Mouse (Mus musculus): Measurements from ENCODE around the gene Olfr410.
A peak's percentile ranks its signal among the peaks of the same experiment; 100 is the strongest.

Olfr410 gene

DNA sequence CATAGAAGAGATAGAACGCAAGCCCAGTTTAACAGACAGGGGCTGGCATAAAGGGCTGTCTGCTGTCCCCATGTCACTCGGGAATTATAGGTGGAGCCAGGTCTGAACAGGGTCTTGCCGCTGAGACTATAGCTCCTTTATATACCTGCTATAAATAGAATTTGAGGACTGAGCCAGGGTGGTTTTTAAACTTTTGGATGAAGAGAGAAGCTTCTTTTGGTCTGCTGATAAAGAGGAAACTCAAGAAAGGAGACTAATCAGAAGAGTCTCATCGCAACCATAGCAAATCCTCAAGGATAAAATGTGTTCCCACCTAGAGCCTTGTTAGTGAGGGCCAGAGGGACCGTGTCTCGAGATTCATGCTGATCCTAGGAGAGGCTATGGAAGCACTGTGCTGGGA lies at the start of gene Olfr410:
Gene Olfr410 (minus strand): TSS at position 101 of the 400 bp plus-strand sequence.
- no peak for DNase-seq (ENCODE audit: low spot score)

DNA sequence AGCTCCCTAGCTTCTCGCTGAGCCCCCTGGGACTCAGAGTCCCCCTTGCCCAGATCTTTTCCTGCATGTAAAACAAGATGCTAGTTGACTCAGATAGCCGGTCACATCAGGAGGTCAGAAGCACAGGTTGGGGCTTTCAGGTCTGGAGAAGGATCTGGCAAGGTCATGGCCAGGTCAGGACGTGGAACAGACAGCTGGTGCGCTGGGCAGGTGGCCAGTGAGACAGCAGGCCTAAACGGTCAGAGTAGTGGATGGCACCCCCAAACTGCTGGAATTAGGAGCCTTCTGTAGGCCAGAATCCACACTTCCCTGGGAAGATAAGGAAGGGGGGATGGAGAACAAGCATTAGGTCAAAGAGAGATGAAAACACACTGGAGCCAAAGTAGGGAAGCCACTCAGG lies 49.4 kb upstream of the Olfr410 start:
- no peak for DNase-seq (ENCODE audit: low spot score)

DNA sequence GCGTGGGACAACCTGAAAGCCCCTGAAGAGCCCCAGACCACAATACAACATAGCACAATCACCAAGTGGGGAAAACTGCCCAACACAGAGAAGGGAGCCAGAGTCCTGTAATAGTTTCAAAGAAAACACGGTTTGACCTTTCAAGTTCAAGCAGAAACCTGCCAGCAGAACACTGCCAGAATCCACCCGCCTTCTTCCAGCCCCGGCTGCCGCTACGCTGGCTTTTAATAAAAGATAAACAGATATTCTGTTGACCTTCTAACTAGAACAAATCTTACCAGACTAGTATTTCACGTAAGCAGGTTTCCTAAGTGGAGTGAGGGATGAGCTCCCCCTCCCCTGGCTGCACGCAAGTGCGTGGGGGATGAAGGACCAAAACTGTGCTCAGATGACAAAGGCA lies 47.8 kb upstream of the Olfr410 start:
- DNase-seq (ENCODE audit: low spot score): no peak

DNA sequence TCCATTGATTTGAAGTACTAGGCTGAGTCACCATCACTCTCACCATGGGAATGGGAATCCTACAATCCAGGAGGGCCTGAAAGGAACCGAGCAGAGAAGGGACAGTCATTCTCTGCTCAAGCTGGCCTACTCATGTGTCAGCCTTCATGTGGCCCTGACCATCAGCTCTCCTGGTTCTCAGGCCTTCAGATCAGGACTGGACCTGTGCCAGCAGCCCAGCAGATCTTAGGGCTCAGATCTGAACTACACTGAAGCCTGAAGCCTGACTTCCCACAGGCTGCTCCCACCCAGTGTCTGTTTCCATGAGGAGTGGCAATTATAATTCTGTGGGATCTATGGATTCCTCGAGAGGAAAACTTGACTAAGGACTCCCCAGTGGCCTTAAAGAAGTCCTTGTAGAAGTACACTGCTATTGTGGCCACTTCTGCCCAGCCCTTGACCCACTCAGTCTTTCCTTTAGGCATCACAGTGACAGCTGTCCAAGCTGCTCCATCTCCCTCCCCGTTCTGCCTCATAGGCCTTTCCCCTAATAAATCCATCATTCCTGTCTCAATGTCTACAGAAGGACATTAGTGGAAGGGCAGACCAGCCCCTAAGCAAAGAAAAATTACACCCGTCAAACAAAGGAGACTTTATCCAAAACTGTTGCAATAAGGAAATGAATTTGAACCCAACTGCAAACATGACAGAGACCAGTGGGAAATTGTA lies 41.5 kb upstream of the Olfr410 start:
- DNase-seq (ENCODE audit: low spot score): no peak

DNA sequence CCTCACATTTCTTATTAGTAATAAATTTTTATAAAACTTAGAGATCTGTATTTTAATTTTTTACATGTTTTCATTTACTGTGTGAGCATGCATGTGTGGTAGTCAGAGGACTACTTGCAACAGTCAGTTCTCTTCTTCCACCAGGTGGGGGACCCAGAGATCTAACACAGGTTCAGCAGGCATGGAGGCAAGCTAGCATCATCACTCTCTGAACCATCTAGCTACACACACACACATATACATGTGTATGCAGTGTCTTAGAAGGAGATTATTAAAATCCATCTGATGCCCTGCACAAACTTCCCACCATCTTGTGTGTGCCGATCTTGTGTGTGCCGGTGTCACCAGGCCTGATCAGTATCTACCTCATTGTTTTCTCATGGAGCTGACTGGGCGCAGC lies 39.0 kb upstream of the Olfr410 start:
- peak; percentile 54 for DNase-seq (ENCODE audit: low spot score)

DNA sequence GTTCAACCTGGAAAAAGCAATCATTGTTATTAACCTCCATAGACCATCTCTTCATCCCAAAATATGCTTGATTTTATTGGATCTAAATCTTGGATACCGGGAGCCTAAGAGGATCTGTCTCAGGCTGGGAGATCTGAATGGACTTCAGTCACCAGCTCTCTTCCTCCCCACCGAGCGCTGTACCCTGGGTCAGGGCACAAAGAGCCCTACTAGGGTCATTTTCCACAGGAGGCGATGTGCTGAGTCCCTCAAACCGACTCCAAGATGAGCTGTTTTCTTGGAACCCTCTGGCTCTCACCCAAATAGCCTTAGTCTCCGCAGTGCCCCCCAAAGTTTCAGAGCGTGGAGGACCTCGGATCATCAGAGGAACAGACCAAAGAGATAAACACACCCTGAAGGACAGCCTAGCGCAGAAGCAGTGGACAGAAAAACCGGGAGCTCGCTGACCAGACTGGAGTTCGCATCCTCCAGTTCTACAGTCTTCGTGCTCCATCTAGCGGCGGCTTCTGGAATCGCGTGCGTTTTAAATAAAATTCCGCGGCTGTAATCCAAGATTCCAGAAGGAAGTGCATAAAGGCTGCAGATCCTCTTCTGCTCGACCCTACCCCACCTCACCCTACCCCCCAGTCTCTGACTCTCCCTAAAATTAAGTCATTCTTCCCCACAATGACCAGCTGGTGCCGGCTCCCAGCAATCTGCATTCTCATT lies 33.7 kb upstream of the Olfr410 start:
- DNase-seq (ENCODE audit: low spot score): peak; percentile 55

DNA sequence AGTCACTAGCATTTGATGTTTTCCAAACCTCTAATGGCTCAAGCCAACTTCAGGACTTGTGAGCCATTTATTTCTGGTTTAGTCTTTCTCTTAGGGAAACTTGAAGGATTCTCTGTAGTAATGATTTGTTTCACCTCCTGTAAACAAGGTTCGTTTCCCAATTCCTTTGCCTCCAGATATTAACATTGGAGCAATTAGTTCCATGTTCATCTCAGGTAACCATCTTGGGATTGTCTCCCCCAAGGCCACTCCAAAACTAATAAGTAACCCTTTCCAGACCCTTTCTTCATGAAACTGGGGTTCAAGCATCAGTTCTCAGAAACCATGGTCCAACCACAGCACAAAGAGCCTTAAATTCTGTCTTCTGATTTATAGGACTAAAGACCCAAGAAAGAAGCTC lies 23.9 kb upstream of the Olfr410 start, which contains the start of gene Olfr412:
Gene Olfr412 (plus strand): TSS at position 301 of the 400 bp plus-strand sequence.
- no peak for DNase-seq (ENCODE audit: low spot score)

DNA sequence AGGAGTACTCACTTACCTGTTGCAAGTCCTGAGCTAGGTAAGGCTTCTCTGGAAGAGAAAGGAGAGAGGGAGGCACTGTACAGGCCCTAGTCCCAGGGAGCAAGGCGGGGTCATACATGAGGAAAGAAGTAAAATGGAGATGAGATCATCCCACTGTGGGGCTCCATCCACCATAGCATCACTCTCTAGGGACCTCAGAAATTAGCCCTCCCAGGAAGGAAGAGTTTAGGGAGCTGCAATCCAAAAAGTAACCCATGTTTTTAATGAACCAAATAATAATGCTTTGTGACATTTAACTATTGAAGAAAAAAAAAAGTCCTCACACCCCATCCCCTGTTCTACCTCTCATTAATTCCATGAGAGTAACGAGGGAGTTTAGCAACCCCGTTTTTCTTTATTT lies 14.7 kb upstream of the Olfr410 start, which contains the start of gene Olfr411:
Gene Olfr411 (minus strand): TSS at position 101 of the 400 bp plus-strand sequence.
- no peak for DNase-seq (ENCODE audit: low spot score)

DNA sequence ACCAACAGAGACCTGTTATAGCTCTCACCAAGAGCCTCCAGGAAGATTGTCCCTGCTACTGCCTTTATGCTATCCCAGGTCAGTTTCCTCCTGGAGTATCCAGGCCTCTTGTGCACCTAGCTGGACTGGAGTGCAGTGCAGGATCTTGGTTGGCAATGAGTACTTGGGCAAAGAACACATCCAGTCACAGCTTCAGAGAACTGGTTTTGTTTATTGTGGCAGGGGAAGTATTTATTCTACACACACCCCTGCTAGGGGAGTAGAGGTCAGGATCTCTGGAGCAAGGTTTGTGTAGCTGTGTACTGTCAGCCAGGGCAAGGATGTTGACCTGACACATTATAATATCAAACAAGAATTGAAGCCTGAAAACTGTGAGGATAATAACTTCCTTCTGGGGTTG lies 9.1 kb downstream of the Olfr410 start:
- no peak for DNase-seq (ENCODE audit: low spot score)

DNA sequence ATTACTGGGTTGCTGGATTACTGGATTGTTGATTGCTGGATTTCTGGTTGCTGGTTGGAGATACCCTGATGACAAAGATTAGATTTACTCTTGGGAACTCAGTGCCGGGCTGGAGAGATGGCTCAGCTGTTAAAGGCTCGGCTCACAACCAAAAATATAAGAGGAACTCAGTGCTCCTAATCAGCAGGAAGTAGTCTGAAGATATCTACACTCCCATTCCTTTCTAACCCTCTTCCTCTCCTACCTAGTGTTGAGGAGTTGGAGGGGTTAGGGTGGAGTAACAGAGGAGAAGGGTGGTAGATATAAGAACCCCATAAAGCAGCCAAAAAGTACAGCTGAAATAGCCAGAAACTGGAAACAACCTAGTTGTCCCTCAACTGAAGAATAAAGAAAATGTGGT lies 11.8 kb downstream of the Olfr410 start:
- DNase-seq (ENCODE audit: low spot score): no peak

DNA sequence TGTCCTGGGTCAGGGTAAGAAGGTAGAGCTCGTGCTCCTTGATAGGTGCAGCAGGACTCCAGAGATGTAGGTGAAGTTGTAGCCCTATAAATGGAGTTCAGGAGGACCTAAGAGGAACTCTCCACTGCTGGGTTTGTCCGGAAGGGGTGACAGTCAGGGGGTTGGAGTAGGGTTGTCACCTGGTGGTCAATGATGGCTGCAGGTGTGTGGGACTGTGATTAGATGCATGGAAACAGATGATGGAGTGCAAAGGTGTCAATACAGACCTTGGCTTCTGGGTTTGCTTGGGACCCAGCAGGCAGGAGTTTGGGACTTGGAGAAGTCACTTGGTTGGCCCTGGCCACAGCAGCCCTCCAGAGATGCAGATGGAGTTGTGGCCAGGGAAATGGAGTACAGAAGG lies 50.6 kb downstream of the Olfr410 start:
- DNase-seq (ENCODE audit: low spot score): no peak

DNA sequence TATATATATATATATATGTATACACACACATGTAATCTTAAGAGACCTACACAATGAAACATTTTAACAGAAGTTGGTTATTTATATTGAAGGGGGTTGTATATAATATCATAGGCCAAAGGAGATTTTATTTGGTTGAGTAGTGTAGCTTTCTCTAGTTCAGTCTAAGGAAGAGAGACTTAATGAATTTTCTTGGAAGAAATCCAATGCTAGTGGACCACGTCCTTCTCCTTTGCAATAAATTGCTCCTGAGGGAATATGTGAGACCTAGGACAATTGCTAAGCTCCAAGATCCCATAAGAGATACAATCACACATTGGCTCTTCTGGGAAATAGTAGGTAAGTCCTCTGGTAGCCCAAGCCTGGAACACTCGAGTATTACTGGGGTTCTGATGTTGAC lies 54.4 kb downstream of the Olfr410 start, which contains the start of gene Olfr59:
Gene Olfr59 (plus strand): TSS at position 301 of the 400 bp plus-strand sequence.
- no peak for DNase-seq (ENCODE audit: low spot score)
